Mouse (Mus musculus) megakaryocyte, embryonic 14.5 days (primary cell): ENCODE data around the gene Vti1b. TPM values are rescaled to one million over a fixed set of nuclear protein-coding genes. Genes with fewer than 3 reads are reported as not detected.
"Not testable (repeated sequence)": the region's sequence is repeated elsewhere in the genome, so short reads cannot be mapped to it uniquely, and the experiment has no call there.

Experiments
- H3K27me3 ChIP-seq: replicated peaks from 2 replicates; pipeline ENCODE3; 2012; ENCODE audit warnings: inconsistent platforms
- H3K36me3 ChIP-seq: replicated peaks from 2 replicates; pipeline ENCODE3; 2012; ENCODE audit warnings: low read length, inconsistent platforms, mixed read lengths
- H3K4me1 ChIP-seq: 2 replicates; pipeline ENCODE4 v1.6.1; 2012; ENCODE audit warnings: inconsistent platforms
- H3K4me3 ChIP-seq: replicated peaks from 2 replicates; pipeline ENCODE3; 2012; ENCODE audit warnings: moderate library complexity, mild to moderate bottlenecking, inconsistent platforms
- H3K9me3 ChIP-seq: 2 replicates; pipeline ENCODE4 v1.6.1; 2012; ENCODE audit warnings: inconsistent platforms
- FLI1 ChIP-seq: IDR thresholded peaks from 2 replicates; pipeline ENCODE4 v1.6.1; 2012; ENCODE audit warnings: low read length, inconsistent platforms, mixed read lengths
- GATA1 ChIP-seq: IDR thresholded peaks from 3 replicates; pipeline ENCODE4 v1.6.1; 2012; ENCODE audit warnings: mixed read lengths, low read length, inconsistent platforms, borderline replicate concordance
- polyA plus RNA-seq: library from polyadenylated mRNA; stranded (reverse); fragments of >175 nt; gene quantifications from 2 replicates; pipeline ENCODE4 v1.2.3, GENCODE M21; 2012; ENCODE audit warnings: low replicate concordance; ENCODE audit not compliant: insufficient read depth

Gene Vti1b
- polyA plus RNA-seq, result 75.9 and 102 TPM in 2 replicates

GRCm38 (mm10) chr12:79172019-79172941, at the start of gene Vti1b:
Gene Vti1b, minus strand, starts transcription at chr12:79172667.
- Histone ChIP-seq H3K9me3 (no peaks in the 10 kb centered on the region), H3K27me3 (no peaks in the 10 kb centered on the region), H3K4me3 (peak within 1 kb of the TSS; percentile 98), H3K36me3 (peaks cover 51% of the 10 kb centered on the region), H3K4me1 (peaks cover 47% of the 10 kb centered on the region)
- TF ChIP-seq FLI1, result no peak

GRCm38 (mm10) chr12:79217511-79217910, 45.0 kb upstream of the Vti1b start:
- H3K4me3 ChIP-seq, result no peak overlapping the region
- TF ChIP-seq FLI1, result no peak
- no peak for TF ChIP-seq GATA1
- H3K27me3 ChIP-seq, result peaks cover 15% of the 10 kb centered on the region
- no peaks in the 10 kb centered on the region for H3K4me1 ChIP-seq
- H3K9me3 ChIP-seq, result no peaks in the 10 kb centered on the region
- no peaks in the 10 kb centered on the region for H3K36me3 ChIP-seq

GRCm38 (mm10) chr12:79211447-79211846, 39.0 kb upstream of the Vti1b start:
- H3K9me3 ChIP-seq, result no peaks in the 10 kb centered on the region
- no peaks in the 10 kb centered on the region for H3K36me3 ChIP-seq
- H3K27me3 ChIP-seq, result peaks cover 9% of the 10 kb centered on the region
- H3K4me3 ChIP-seq, result no peak overlapping the region
- peaks cover 10% of the 10 kb centered on the region for H3K4me1 ChIP-seq
- TF ChIP-seq FLI1 (no peak), GATA1 (no peak)

- peak within 1 kb of the TSS; percentile 87 for H3K4me3 ChIP-seq
- peaks cover 5% of the 10 kb centered on the region for H3K27me3 ChIP-seq
These were observed 36.4 kb upstream of the Vti1b start, which contains the start of gene Rdh12 for GRCm38 (mm10) chr12:79208703-79209464. Gene Rdh12, plus strand, starts transcription at chr12:79208914.

GRCm38 (mm10) chr12:79201882-79202281, 29.4 kb upstream of the Vti1b start:
- H3K9me3 ChIP-seq, result 0 out of 2 replicates have a peak, but pooled peaks cover 6% of the 10 kb centered on the region
- H3K4me1 ChIP-seq, result peaks cover 16% of the 10 kb centered on the region
- TF ChIP-seq FLI1 (no peak), GATA1 (no peak)
- no peak overlapping the region for H3K4me3 ChIP-seq
- peaks cover 2% of the 10 kb centered on the region for H3K27me3 ChIP-seq
- H3K36me3 ChIP-seq, result no peaks in the 10 kb centered on the region

More at GRCm38 (mm10) chr12:79208703-79209464, 36.4 kb upstream of the Vti1b start, which contains the start of gene Rdh12:
- TF ChIP-seq FLI1 (no peak), GATA1 (no peak)
- Histone ChIP-seq H3K9me3 (no peaks in the 10 kb centered on the region), H3K4me1 (peaks cover 10% of the 10 kb centered on the region), H3K36me3 (no peaks in the 10 kb centered on the region)

GRCm38 (mm10) chr12:79197105-79197504, 24.6 kb upstream of the Vti1b start:
- no peaks in the 10 kb centered on the region for H3K27me3 ChIP-seq
- H3K36me3 ChIP-seq, result no peaks in the 10 kb centered on the region
- TF ChIP-seq GATA1, result no peak
- no peak for TF ChIP-seq FLI1

GRCm38 (mm10) chr12:79193441-79193840, 21.0 kb upstream of the Vti1b start:
- no peak overlapping the region for H3K4me3 ChIP-seq
- no peaks in the 10 kb centered on the region for H3K9me3 ChIP-seq
- TF ChIP-seq FLI1, result no peak
- TF ChIP-seq GATA1, result no peak
- H3K27me3 ChIP-seq, result no peaks in the 10 kb centered on the region
- H3K4me1 ChIP-seq, result peaks cover 44% of the 10 kb centered on the region
- peaks cover 17% of the 10 kb centered on the region for H3K36me3 ChIP-seq

More at GRCm38 (mm10) chr12:79197105-79197504, 24.6 kb upstream of the Vti1b start:
- Histone ChIP-seq H3K4me3 (no peak overlapping the region), H3K4me1 (peaks cover 19% of the 10 kb centered on the region), H3K9me3 (0 out of 2 replicates have a peak, but pooled peaks cover 4% of the 10 kb centered on the region)

GRCm38 (mm10) chr12:79192193-79192592, 19.7 kb upstream of the Vti1b start, which contains the start of gene Rdh11:
Gene Rdh11, minus strand, starts transcription at chr12:79192293.
- Histone ChIP-seq H3K4me3 (peak within 1 kb of the TSS; percentile 94), H3K36me3 (peaks cover 29% of the 10 kb centered on the region), H3K4me1 (peaks cover 48% of the 10 kb centered on the region), H3K9me3 (no peaks in the 10 kb centered on the region), H3K27me3 (no peaks in the 10 kb centered on the region)
- TF ChIP-seq FLI1 (no peak), GATA1 (no peak)

GRCm38 (mm10) chr12:79191701-79192100, 19.2 kb upstream of the Vti1b start:
- TF ChIP-seq FLI1 (no peak), GATA1 (no peak)
- peak overlapping the region; percentile 94 for H3K4me3 ChIP-seq
- peaks cover 34% of the 10 kb centered on the region for H3K36me3 ChIP-seq
- peaks cover 45% of the 10 kb centered on the region for H3K4me1 ChIP-seq
- no peaks in the 10 kb centered on the region for H3K27me3 ChIP-seq
- no peaks in the 10 kb centered on the region for H3K9me3 ChIP-seq

GRCm38 (mm10) chr12:79190931-79191673, 18.6 kb upstream of the Vti1b start:
- Histone ChIP-seq H3K9me3 (no peaks in the 10 kb centered on the region), H3K36me3 (peaks cover 40% of the 10 kb centered on the region), H3K27me3 (no peaks in the 10 kb centered on the region), H3K4me3 (peak overlapping the region; percentile 94), H3K4me1 (peaks cover 45% of the 10 kb centered on the region)
- TF ChIP-seq FLI1, result no peak
- no peak for TF ChIP-seq GATA1

- H3K4me1 ChIP-seq, result peaks cover 24% of the 10 kb centered on the region
- H3K4me3 ChIP-seq, H3K9me3 ChIP-seq, H3K27me3 ChIP-seq: not testable (repeated sequence)
- peaks cover 97% of the 10 kb centered on the region for H3K36me3 ChIP-seq
These were observed 12.7 kb upstream of the Vti1b start for GRCm38 (mm10) chr12:79185160-79185559.
